Mouse (Mus musculus) liver, adult 2 months (tissue): ENCODE measurements around the gene Fgf23.

Experiments used
- CTCF ChIP-seq: fragments of 200-500 bp; IDR thresholded peaks from 2 replicates; pipeline ENCODE4 v1.5.1; 2011; ENCODE audit warnings: low read depth, low read length, control low read depth
- POLR2A ChIP-seq: fragments of 200-500 bp; IDR thresholded peaks from 2 replicates; pipeline ENCODE4 v1.6.1; 2011; ENCODE audit warnings: low read length, control low read depth; ENCODE audit not compliant: insufficient read depth; ENCODE audit errors: extremely low read depth

- TF ChIP-seq POLR2A = no peak
- TF ChIP-seq CTCF = no peak
Measured at GRCm38 (mm10) chr6:127108368-127109060, 35.8 kb downstream of the Fgf23 start.
